ENCODE assay signal across 9 mouse cellular contexts in genomic region chr4:108405766-108406137, GRCm38 (mm10). TPM values are rescaled to one million over a fixed set of nuclear protein-coding genes. Genes with fewer than 3 reads are reported as not detected.
DNase-seq lines count a peak whose midpoint lies in the region; ATAC-seq and TF ChIP-seq lines count a peak whose summit lies in the region.
"Had no signal": no experiment of that assay in that cellular context is flagged by ENCODE, and none has a peak within 500 bp of the region (broad histone marks: within the 10 kb centered on the region; RNA-seq: fewer than 3 reads in every experiment).

No protein-coding gene starts in this region.

- ATAC-seq in heart, embryonic 16.5 days (replicated peaks; ENCODE audit: extremely low read depth, insufficient read depth, low FRiP score) = peak; percentile 69
- peak; percentile 51; the same call in 1 of the 2 replicates for ATAC-seq in midbrain, embryonic 13.5 days
- ATAC-seq in megakaryocyte progenitor cell, adult 5-6 weeks (replicated peaks; ENCODE audit: poor library complexity) = no peak

- H3K27ac ChIP-seq in heart, embryonic 16.5 days (ENCODE audit: low read length) = peak overlapping the region; percentile 69
- 0 out of 2 replicates have a peak overlapping the region, but pooled peaks have one; percentile 8 for H3K27ac ChIP-seq in midbrain, embryonic 13.5 days
- H3K27ac ChIP-seq: macrophage had no signal

- 49% methylated on average over 3 of the region's 3 CpGs for WGBS in heart, embryonic 16.5 days
- WGBS in midbrain, embryonic 13.5 days = 70% methylated on average over 3 of the region's 3 CpGs

- H3K4me3 ChIP-seq in E14TG2a.4 (replicated peaks; ENCODE audit: low read length) = peak overlapping the region; percentile 83
- H3K4me3 ChIP-seq in heart, embryonic 16.5 days (ENCODE audit: low read length) = peak overlapping the region; percentile 61
- peak overlapping the region; percentile 46 for H3K4me3 ChIP-seq in midbrain, embryonic 13.5 days (replicated peaks)

- peaks cover 33% of the 10 kb centered on the region for H3K4me1 ChIP-seq in E14TG2a.4 (replicated peaks; ENCODE audit: low read depth, low read length)
- peaks cover 10% of the 10 kb centered on the region for H3K4me1 ChIP-seq in heart, embryonic 16.5 days (ENCODE audit: control insufficient read depth, insufficient read depth, low read length)
- H3K4me1 ChIP-seq in midbrain, embryonic 13.5 days (replicated peaks) = peaks cover 16% of the 10 kb centered on the region

- H3K9me3 ChIP-seq in E14TG2a.4 (ENCODE audit: low read length) = no peaks in the 10 kb centered on the region
- H3K9me3 ChIP-seq in heart, embryonic 16.5 days (replicated peaks; ENCODE audit: control insufficient read depth, low read length) = 0 out of 2 replicates have a peak, but pooled peaks cover 4% of the 10 kb centered on the region
- H3K9me3 ChIP-seq in midbrain, embryonic 13.5 days = no peaks in the 10 kb centered on the region

- peak overlapping the region; percentile 85 for H3K9ac ChIP-seq in heart, embryonic 16.5 days (ENCODE audit: low read length)
- H3K9ac ChIP-seq in midbrain, embryonic 13.5 days (replicated peaks) = peak overlapping the region; percentile 66; the same call in 1 of the 2 replicates

- TF ChIP-seq POLR2A in brain, embryonic 14.5 days (IDR thresholded peaks at IDR 0.05; ENCODE audit: borderline replicate concordance, extremely low read depth, insufficient read depth, insufficient read length, poor library complexity, severe bottlenecking) = no peak

- peak; percentile 47 for DNase-seq in brain, embryonic 14.5 days (ENCODE audit: low read depth)
- peak; percentile 14 to 43 for DNase-seq in kidney, postnatal 25 days
- no peak for DNase-seq in urinary bladder, adult 18-20 months (ENCODE audit: low spot score in 2 of 2)
- DNase-seq in frontal cortex, postnatal 10 days (ENCODE audit: low spot score in 2 of 2) = no peak

- peaks cover 5% of the 10 kb centered on the region; the same call in 1 of the 2 replicates for H3K27me3 ChIP-seq in E14TG2a.4 (ENCODE audit: insufficient read depth, low read length)
- H3K27me3 ChIP-seq in heart, embryonic 16.5 days (ENCODE audit: control insufficient read depth, insufficient read depth, low read length) = no peaks in the 10 kb centered on the region
- no peaks in the 10 kb centered on the region for H3K27me3 ChIP-seq in midbrain, embryonic 13.5 days

- no peak for TF ChIP-seq CTCF in E14TG2a.4 (conservative IDR thresholded peaks at IDR 0.05; ENCODE audit: low read length)
- TF ChIP-seq CTCF in brain, embryonic 14.5 days (IDR thresholded peaks at IDR 0.05; ENCODE audit: borderline replicate concordance, extremely low read depth, insufficient read depth, insufficient read length) = no peak

- H3K4me2 ChIP-seq in heart, embryonic 16.5 days (ENCODE audit: low read depth, low read length) = peak overlapping the region; percentile 84
- peak overlapping the region; percentile 80 for H3K4me2 ChIP-seq in midbrain, embryonic 13.5 days (replicated peaks)

- H3K36me3 ChIP-seq in E14TG2a.4 (ENCODE audit: insufficient read depth, low read length) = peaks cover 18% of the 10 kb centered on the region
- H3K36me3 ChIP-seq in heart, embryonic 16.5 days (ENCODE audit: control insufficient read depth, insufficient read depth) = peaks cover under 1% of the 10 kb centered on the region; the same call in 1 of the 2 replicates
- no peaks in the 10 kb centered on the region for H3K36me3 ChIP-seq in midbrain, embryonic 13.5 days

RNA-seq across cellular contexts. Expression of gene Gpx7, which starts 1.0 kb away (rescaled TPM):
- 24.7 and 27.2 TPM in 2 replicates for polyA plus RNA-seq in brain, embryonic 14.5 days (2012; rRNA removed)
- 51.4 and 53.6 TPM in 2 replicates for polyA plus RNA-seq in heart, embryonic 16.5 days (2015; fragmentation: Nextera tagmentation; extraction: Ambion mirVana)
- polyA plus RNA-seq in midbrain, embryonic 13.5 days (2015; fragmentation: Nextera tagmentation; extraction: Ambion mirVana) = 24.7 and 26.2 TPM in 2 replicates
- total RNA-seq in megakaryocyte progenitor cell, adult 5-6 weeks (2015) = 0.46 and 0.79 TPM in 2 replicates
- 0.50 and 0.95 TPM in 2 replicates for total RNA-seq in megakaryocyte progenitor cell, adult 5-6 weeks (2017)

RNA-seq across cellular contexts. Expression of gene Shisal2a, which starts 22.6 kb away (rescaled TPM):
- polyA plus RNA-seq in brain, embryonic 14.5 days (2012; rRNA removed) = 4.7 and 6.1 TPM in 2 replicates
- polyA plus RNA-seq in heart, embryonic 16.5 days (2015; fragmentation: Nextera tagmentation; extraction: Ambion mirVana) = 1.3 and 1.4 TPM in 2 replicates
- polyA plus RNA-seq in midbrain, embryonic 13.5 days (2015; fragmentation: Nextera tagmentation; extraction: Ambion mirVana) = 4.5 and 5.9 TPM in 2 replicates
- not detected in 2 replicates for total RNA-seq in megakaryocyte progenitor cell, adult 5-6 weeks (2015)
- total RNA-seq in megakaryocyte progenitor cell, adult 5-6 weeks (2017) = not detected in 2 replicates
- polyA plus RNA-seq: macrophage had no signal

RNA-seq across cellular contexts. Expression of gene Tut4, which starts 53.5 kb away (rescaled TPM):
- 158 and 180 TPM in 2 replicates for polyA plus RNA-seq in brain, embryonic 14.5 days (2012; rRNA removed)
- 38.7 and 42.3 TPM in 2 replicates for polyA plus RNA-seq in heart, embryonic 16.5 days (2015; fragmentation: Nextera tagmentation; extraction: Ambion mirVana)
- 92.4 and 97.6 TPM in 2 replicates for polyA plus RNA-seq in midbrain, embryonic 13.5 days (2015; fragmentation: Nextera tagmentation; extraction: Ambion mirVana)
- total RNA-seq in megakaryocyte progenitor cell, adult 5-6 weeks (2015) = 69.5 and 88.5 TPM in 2 replicates
- 29.4 and 45.8 TPM in 2 replicates for total RNA-seq in megakaryocyte progenitor cell, adult 5-6 weeks (2017)

Comparison
In these comparisons a context has a peak if more than half of its experiments do, and no peak if none do; other contexts are left out.
1. DNase-seq: peak in brain, embryonic 14.5 days (single experiment) and kidney, postnatal 25 days (2 of 2); none in urinary bladder, adult 18-20 months (0 of 2) and frontal cortex, postnatal 10 days (0 of 2).
2. Peak in every context shown above with its lines, with median percentiles within 50 percentile points of each other: H3K4me3 ChIP-seq.